Mouse (Mus musculus): ENCODE results near the gene Gm14412. TPM values are rescaled to one million over a fixed set of nuclear protein-coding genes. Genes with fewer than 3 reads are reported as not detected.

The Gm14412 gene
- polyA plus RNA-seq, 1 experiment from 2014 or later = 0.54 TPM

Other genes starting within 250 kb of the Gm14412 start
- gene Gm14401, start 250.0 kb downstream of the Gm14412 start, polyA plus RNA-seq (2016; fragmentation: Nextera tagmentation; extraction: Ambion mirVana) = 0.23 TPM in 1 of 2 replicates, not detected in the other
- gene Gm14410, start 117.9 kb downstream of the Gm14412 start, polyA plus RNA-seq (2016; fragmentation: Nextera tagmentation; extraction: Ambion mirVana) = 16.0 and 29.4 TPM in 2 replicates
- not detected in 2 replicates for gene Gm14409, start 57.3 kb downstream of the Gm14412 start, polyA plus RNA-seq (2016; fragmentation: Nextera tagmentation; extraction: Ambion mirVana)
- 8.4 and 8.7 TPM in 2 replicates for gene Gm14418, start 74.0 kb upstream of the Gm14412 start, polyA plus RNA-seq (2016; fragmentation: Nextera tagmentation; extraction: Ambion mirVana)
- 9.7 and 11.8 TPM in 2 replicates for gene Zfp970, start 140.4 kb upstream of the Gm14412 start, polyA plus RNA-seq (2016; fragmentation: Nextera tagmentation; extraction: Ambion mirVana)
- 8.0 and 8.9 TPM in 2 replicates for gene Gm14403, start 173.9 kb upstream of the Gm14412 start, polyA plus RNA-seq (2016; fragmentation: Nextera tagmentation; extraction: Ambion mirVana)